Mouse (Mus musculus): Measurements from ENCODE around the gene Hsd11b2. TPM values are rescaled to one million over a fixed set of nuclear protein-coding genes. Genes with fewer than 3 reads are reported as not detected.

The Hsd11b2 gene
- polyA plus RNA-seq, 1 experiment from 2014 or later: 0.66 TPM

DNA sequence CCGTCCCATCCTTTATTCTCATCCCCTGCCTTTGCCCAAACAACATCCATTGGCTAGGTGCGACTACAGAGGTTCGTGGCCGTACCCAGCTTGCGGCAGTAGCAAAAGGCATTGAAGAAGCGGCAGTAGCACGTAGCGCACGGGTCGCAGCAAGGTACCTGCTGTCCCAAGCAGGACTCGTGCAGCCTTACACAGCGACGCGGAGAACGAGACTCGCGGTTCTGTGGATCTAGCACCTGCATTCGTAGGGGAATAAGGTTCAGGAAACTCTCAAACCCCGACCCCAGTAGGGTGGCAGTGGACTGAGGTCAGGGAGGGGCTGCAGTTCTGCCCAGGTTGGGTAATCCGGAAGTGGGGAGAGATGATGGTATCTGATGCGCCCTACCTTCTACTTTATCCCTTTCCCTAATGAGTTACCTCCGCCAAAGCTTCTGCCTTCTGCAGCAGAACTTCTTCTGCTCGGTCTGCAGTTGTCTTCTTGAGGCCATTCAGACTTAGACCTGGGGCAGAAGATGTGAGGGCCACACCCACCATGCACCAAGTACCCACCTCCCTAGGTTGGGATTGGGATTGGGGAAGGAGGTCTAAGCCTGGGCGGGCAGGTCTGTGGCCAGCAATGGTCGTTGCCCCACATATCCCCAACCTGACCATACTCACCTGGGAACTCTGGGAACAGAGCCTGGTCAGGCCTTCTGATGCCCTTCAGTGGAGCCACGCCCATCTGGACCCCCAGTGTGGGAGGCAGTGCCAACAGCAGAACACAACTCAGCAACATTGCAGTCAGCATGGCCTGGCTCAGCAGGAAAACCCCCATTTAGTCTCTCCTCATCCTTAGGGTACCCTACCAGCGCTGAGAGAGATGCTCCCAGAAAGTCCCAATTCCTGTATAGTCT lies 48.4 kb downstream of the Hsd11b2 start:
- WGBS (ENCODE audit: insufficient replicate concordance): 24% methylated on average over 27 of the region's 27 CpGs
- Histone ChIP-seq H3K36me3 (ENCODE audit: control insufficient read depth, insufficient read depth) (no peaks in the 10 kb centered on the region), H3K27me3 (ENCODE audit: control insufficient read depth, insufficient read depth, low read depth, low read length) (no peaks in the 10 kb centered on the region), H3K4me3 (ENCODE audit: low read depth, low read length) (peak overlapping the region; percentile 94), H3K9ac (ENCODE audit: low read depth, low read length) (peak overlapping the region; percentile 73), H3K4me2 (ENCODE audit: low read depth, low read length) (peak overlapping the region; percentile 94), H3K4me1 (ENCODE audit: control insufficient read depth, low read depth, low read length) (peaks cover 20% of the 10 kb centered on the region), H3K27ac (ENCODE audit: low read length) (peak overlapping the region; percentile 77), H3K9me3 (replicated peaks; ENCODE audit: control insufficient read depth, low read length) (no peaks in the 10 kb centered on the region)
- ATAC-seq (ENCODE audit: low read depth): no peak

DNA sequence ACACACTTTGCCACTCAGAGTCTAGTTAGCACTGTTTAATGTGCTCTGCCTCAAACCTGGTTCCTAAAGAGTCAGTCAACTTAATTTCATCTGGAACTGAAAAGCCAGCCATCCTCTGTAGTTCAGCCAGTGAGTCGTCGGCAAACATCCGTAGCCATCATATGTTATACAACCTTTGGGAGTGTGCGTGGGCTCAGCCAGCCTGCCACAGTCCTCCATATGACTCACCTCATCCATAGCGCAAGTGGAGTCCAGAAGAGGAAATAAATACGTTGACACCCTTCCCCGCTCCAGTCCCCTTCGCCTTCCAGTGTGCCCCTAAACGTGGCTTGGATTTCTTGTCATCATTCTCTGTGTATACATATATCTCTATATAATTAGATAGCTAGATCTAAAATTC lies 53.3 kb downstream of the Hsd11b2 start:
- Histone ChIP-seq H3K4me1 (ENCODE audit: control insufficient read depth, low read depth, low read length) (peaks cover 6% of the 10 kb centered on the region), H3K4me2 (ENCODE audit: low read depth, low read length) (no peak overlapping the region), H3K4me3 (ENCODE audit: low read depth, low read length) (no peak overlapping the region), H3K9ac (ENCODE audit: low read depth, low read length) (no peak overlapping the region), H3K27me3 (ENCODE audit: control insufficient read depth, insufficient read depth, low read depth, low read length) (no peaks in the 10 kb centered on the region), H3K27ac (ENCODE audit: low read length) (no peak overlapping the region), H3K36me3 (ENCODE audit: control insufficient read depth, insufficient read depth) (no peaks in the 10 kb centered on the region), H3K9me3 (replicated peaks; ENCODE audit: control insufficient read depth, low read length) (no peaks in the 10 kb centered on the region)
- WGBS (ENCODE audit: insufficient replicate concordance): 70% methylated on average over 9 of the region's 9 CpGs
- no peak for ATAC-seq (ENCODE audit: low read depth)

DNA sequence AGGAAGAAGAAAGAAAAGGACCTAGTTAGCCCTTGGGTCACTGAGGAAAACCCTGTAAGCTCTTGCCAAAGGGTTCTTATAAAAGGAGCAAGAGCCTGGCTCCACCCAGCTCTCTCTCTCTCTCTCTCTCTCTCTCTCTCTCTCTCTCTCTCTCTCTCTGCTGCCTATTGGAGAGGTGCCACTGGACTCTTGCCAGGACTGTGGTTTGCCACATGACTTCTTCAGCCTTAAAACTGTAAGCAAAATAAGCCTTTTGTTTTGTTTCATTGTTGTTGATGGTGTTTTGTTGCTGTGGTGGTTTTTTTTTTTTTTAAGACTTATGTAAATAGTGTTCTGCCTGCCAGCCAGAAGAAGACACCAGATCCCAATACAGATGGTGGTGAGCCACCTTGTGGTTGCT lies 54.9 kb downstream of the Hsd11b2 start:
- H3K36me3 ChIP-seq (ENCODE audit: control insufficient read depth, insufficient read depth): no peaks in the 10 kb centered on the region
- no peak for ATAC-seq (ENCODE audit: low read depth)

More for the DNA sequence above, 54.9 kb downstream of the Hsd11b2 start:
- Histone ChIP-seq H3K4me3 (ENCODE audit: low read depth, low read length) (no peak overlapping the region), H3K9ac (ENCODE audit: low read depth, low read length) (no peak overlapping the region), H3K4me2 (ENCODE audit: low read depth, low read length) (no peak overlapping the region), H3K27ac (ENCODE audit: low read length) (no peak overlapping the region), H3K9me3 (replicated peaks; ENCODE audit: control insufficient read depth, low read length) (no peaks in the 10 kb centered on the region), H3K27me3 (ENCODE audit: control insufficient read depth, insufficient read depth, low read depth, low read length) (no peaks in the 10 kb centered on the region), H3K4me1 (ENCODE audit: control insufficient read depth, low read depth, low read length) (no peaks in the 10 kb centered on the region)

Other genes starting within 250 kb of the Hsd11b2 start
- 0.08 and 0.09 TPM in 2 replicates for gene Hsf4, start 249.0 kb upstream of the Hsd11b2 start, polyA plus RNA-seq (2015; fragmentation: Nextera tagmentation; extraction: Ambion mirVana)
- gene Nol3, start 242.6 kb upstream of the Hsd11b2 start, polyA plus RNA-seq (2015; fragmentation: Nextera tagmentation; extraction: Ambion mirVana): 0.12 and 0.19 TPM in 2 replicates
- 0.55 and 0.84 TPM in 2 replicates for gene 4931428F04Rik, start 228.9 kb upstream of the Hsd11b2 start, polyA plus RNA-seq (2015; fragmentation: Nextera tagmentation; extraction: Ambion mirVana)
- gene Exoc3l, start 222.7 kb upstream of the Hsd11b2 start, polyA plus RNA-seq (2015; fragmentation: Nextera tagmentation; extraction: Ambion mirVana): 5.9 and 6.5 TPM in 2 replicates
- gene E2f4, start 221.1 kb upstream of the Hsd11b2 start, polyA plus RNA-seq (2015; fragmentation: Nextera tagmentation; extraction: Ambion mirVana): 169 and 187 TPM in 2 replicates
- gene Elmo3, start 213.2 kb upstream of the Hsd11b2 start, polyA plus RNA-seq (2015; fragmentation: Nextera tagmentation; extraction: Ambion mirVana): 4.7 and 5.3 TPM in 2 replicates
- gene Lrrc29, start 192.5 kb upstream of the Hsd11b2 start, polyA plus RNA-seq (2015; fragmentation: Nextera tagmentation; extraction: Ambion mirVana): 11.1 and 12.5 TPM in 2 replicates
- gene Tmem208, start 192.4 kb upstream of the Hsd11b2 start, polyA plus RNA-seq (2015; fragmentation: Nextera tagmentation; extraction: Ambion mirVana): 81.4 and 82.0 TPM in 2 replicates
- gene Fhod1, start 170.8 kb upstream of the Hsd11b2 start, polyA plus RNA-seq (2015; fragmentation: Nextera tagmentation; extraction: Ambion mirVana): 0.46 and 0.60 TPM in 2 replicates
- 0.13 TPM in 2 replicates for gene Slc9a5, start 169.9 kb upstream of the Hsd11b2 start, polyA plus RNA-seq (2015; fragmentation: Nextera tagmentation; extraction: Ambion mirVana)
- gene Plekhg4, start 145.5 kb upstream of the Hsd11b2 start, polyA plus RNA-seq (2015; fragmentation: Nextera tagmentation; extraction: Ambion mirVana): not detected in 2 replicates
- gene Kctd19, start 105.3 kb upstream of the Hsd11b2 start, polyA plus RNA-seq (2015; fragmentation: Nextera tagmentation; extraction: Ambion mirVana): not detected in 2 replicates
- gene Lrrc36, start 105.2 kb upstream of the Hsd11b2 start, polyA plus RNA-seq (2015; fragmentation: Nextera tagmentation; extraction: Ambion mirVana): 0.09 TPM in 1 of 2 replicates, not detected in the other
- gene Tppp3, start 47.2 kb upstream of the Hsd11b2 start, polyA plus RNA-seq (2015; fragmentation: Nextera tagmentation; extraction: Ambion mirVana): 2.8 and 5.9 TPM in 2 replicates
- 1.6 and 2.2 TPM in 2 replicates for gene Zdhhc1, start 21.9 kb upstream of the Hsd11b2 start, polyA plus RNA-seq (2015; fragmentation: Nextera tagmentation; extraction: Ambion mirVana)
- 51.0 and 54.0 TPM in 2 replicates for gene Atp6v0d1, start 47.3 kb downstream of the Hsd11b2 start, polyA plus RNA-seq (2015; fragmentation: Nextera tagmentation; extraction: Ambion mirVana)
- gene Ripor1, start 86.5 kb downstream of the Hsd11b2 start, polyA plus RNA-seq (2015; fragmentation: Nextera tagmentation; extraction: Ambion mirVana): 7.3 and 8.3 TPM in 2 replicates
- gene Ctcf, start 117.8 kb downstream of the Hsd11b2 start, polyA plus RNA-seq (2015; fragmentation: Nextera tagmentation; extraction: Ambion mirVana): 55.3 and 57.8 TPM in 2 replicates
- gene Agrp, start 118.6 kb downstream of the Hsd11b2 start, polyA plus RNA-seq (2015; fragmentation: Nextera tagmentation; extraction: Ambion mirVana): 0.13 TPM in 1 of 2 replicates, not detected in the other
- gene Carmil2, start 167.5 kb downstream of the Hsd11b2 start, polyA plus RNA-seq (2015; fragmentation: Nextera tagmentation; extraction: Ambion mirVana): 0.33 and 0.40 TPM in 2 replicates
- 19.1 and 20.8 TPM in 2 replicates for gene Acd, start 182.3 kb downstream of the Hsd11b2 start, polyA plus RNA-seq (2015; fragmentation: Nextera tagmentation; extraction: Ambion mirVana)
- gene Pard6a, start 182.4 kb downstream of the Hsd11b2 start, polyA plus RNA-seq (2015; fragmentation: Nextera tagmentation; extraction: Ambion mirVana): 5.7 and 6.1 TPM in 2 replicates
- gene 4933405L10Rik, start 188.9 kb downstream of the Hsd11b2 start, polyA plus RNA-seq (2015; fragmentation: Nextera tagmentation; extraction: Ambion mirVana): not detected in 2 replicates
- 3.5 and 4.1 TPM in 2 replicates for gene Enkd1, start 189.5 kb downstream of the Hsd11b2 start, polyA plus RNA-seq (2015; fragmentation: Nextera tagmentation; extraction: Ambion mirVana)
- gene Gfod2, start 239.9 kb downstream of the Hsd11b2 start, polyA plus RNA-seq (2015; fragmentation: Nextera tagmentation; extraction: Ambion mirVana): 1.6 and 1.8 TPM in 2 replicates